Mouse (Mus musculus) brain, embryonic 14.5 days (tissue): ENCODE results near the gene Arpc3. TPM values are rescaled to one million over a fixed set of nuclear protein-coding genes. Genes with fewer than 3 reads are reported as not detected.

Source experiments
- DNase-seq: peaks from one replicate; pipeline ENCODE4 v3.0.0-alpha.2; 2011; ENCODE audit warnings: low read depth
- CTCF ChIP-seq: fragments of 200-500 bp; IDR thresholded peaks from 2 replicates; pipeline ENCODE4 v1.5.1; 2012; ENCODE audit warnings: inconsistent platforms, mild to moderate bottlenecking, moderate library complexity, borderline replicate concordance; ENCODE audit not compliant: insufficient read depth, insufficient read length; ENCODE audit errors: extremely low read depth
- POLR2A ChIP-seq: fragments of 200-500 bp; IDR thresholded peaks from 2 replicates; pipeline ENCODE4 v1.6.1; 2012; ENCODE audit warnings: mild to moderate bottlenecking, inconsistent platforms, borderline replicate concordance; ENCODE audit not compliant: poor library complexity, insufficient read depth, insufficient read length, severe bottlenecking; ENCODE audit errors: extremely low read depth
- polyA plus RNA-seq: library from polyadenylated mRNA; depleted of rRNA; stranded (reverse); fragments of >200 nt; gene quantifications from 2 replicates; pipeline ENCODE4 v1.2.3, GENCODE M21; 2012

The Arpc3 gene
- polyA plus RNA-seq, 1 experiment = 265 TPM

DNA sequence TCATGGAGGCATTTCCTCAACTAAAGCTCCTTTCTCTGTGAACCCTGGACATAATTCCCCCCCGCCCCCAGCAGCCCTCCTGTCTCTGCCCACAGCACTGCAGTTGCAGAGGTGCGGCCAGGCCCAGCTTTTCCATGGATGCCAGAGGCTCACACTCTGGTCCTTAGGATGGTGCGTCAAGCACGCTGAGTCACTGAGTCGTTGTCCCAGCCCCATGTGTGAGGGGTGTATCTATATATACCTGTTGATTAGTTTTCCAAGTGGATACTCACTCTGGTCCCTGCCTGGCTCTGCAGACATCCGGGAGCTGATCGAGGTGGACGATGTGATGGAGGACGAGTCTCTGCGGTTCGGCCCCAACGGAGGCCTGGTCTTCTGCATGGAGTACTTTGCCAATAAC, 13.5 kb upstream of the Arpc3 start:
- no peak for TF ChIP-seq CTCF
- TF ChIP-seq POLR2A = no peak
- no peak for DNase-seq

DNA sequence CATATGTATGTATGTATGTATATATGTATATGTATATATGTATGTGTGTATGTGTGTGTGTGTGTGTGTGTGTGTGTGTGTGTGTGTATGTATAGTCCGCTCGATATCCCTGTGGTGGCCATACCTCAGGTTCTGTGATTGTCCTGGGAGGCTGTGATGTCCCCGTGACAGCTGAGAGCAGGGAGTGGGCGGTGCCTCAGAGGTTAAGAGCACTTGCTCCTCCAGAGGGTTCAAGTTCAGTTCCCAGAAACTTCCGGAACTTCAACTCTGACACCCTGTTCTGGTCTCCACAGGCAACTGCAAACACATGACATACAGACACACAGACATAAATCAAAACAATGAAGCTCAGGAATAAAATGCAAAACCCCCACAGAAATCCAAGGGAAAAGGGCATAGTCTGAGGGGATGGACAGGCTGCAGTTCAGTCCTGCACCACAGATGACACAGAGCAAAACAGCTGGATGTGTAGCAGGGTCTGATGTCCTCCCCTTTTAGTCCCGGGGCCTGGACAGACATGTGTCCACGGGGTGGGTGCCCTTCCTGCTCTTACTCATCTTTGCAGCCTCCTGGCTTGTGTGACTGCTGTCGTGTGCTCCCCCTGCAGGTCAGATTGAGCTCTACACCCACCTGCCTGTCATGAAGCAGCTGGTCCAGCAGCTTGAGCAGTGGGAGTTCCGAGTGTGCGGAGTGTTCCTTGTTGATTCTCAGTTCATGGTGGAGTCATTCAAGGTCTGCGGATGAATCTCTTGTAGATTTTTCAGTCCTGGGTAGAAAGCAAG, 12.1 kb upstream of the Arpc3 start:
- peak; percentile 92 for TF ChIP-seq CTCF
- TF ChIP-seq POLR2A = no peak
- DNase-seq = peak; percentile 86

DNA sequence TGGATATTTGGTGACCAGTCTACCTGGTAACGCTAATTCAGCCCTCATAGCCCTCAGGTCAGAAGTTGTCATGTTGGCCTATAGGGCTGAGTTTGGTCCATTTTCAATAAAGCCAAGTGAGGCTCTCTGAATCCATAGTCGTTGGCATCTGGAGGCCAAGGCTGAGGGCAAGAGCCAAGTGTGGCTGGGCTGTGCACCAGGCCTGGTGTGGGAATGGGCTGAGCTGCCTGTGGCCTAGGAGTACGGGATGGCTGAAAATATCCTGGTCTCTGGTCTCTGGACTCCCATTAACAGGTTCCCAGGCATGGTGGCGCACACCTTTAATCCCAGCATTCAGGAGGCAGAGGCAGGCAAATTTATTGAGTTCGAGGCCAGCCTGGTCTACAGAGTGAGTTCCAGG, 1.7 kb upstream of the Arpc3 start:
- no peak for TF ChIP-seq CTCF
- no peak for DNase-seq

DNA sequence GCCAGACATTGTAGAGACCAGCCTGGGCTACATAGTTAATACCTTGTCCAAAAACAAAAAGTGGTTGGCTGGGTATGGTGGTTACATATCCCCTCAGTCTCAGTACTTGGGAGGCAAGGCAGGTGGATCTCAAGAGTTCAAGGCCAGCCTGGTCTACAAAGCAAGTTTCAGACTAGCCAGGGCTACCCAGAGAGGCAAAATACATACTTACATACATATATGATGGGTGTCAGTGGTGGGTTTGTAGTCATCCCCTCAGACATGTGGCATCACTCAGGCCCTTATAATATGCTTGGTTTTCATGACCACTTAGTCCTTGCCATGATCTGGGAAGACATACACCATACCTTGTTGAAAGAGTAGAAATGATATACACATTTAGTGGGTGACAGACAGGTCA, 1.0 kb upstream of the Arpc3 start:
- no peak for DNase-seq

DNA sequence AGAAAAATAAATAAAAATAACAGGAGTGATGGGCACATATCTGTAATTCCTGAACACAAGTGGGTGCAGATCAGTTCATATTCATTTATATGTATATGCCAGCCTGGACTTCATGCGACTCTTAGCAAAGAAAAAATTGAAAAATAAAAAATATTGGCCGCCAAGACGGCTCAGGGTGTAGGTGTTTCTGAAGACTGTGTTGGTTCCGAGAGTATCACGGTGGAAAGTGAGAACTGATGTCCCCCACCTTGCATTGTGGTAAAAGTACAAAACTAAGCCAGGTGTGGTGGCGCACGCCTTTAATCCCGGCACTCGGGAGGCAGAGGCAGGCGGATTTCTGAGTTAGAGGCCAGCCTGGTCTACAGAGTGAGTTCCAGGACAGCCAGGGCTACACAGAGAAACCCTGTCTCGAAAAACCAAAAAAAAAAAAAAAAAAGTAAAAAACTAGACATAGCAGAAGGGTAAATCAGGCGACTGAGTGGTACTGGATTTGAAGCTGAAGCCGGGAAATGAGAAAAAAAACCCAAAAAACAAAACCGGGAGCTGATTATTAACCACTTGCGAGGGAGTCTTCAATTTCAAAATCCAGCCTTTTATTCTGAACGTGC, 396 bp upstream of the Arpc3 start:
- TF ChIP-seq CTCF (no peak), POLR2A (no peak)
- DNase-seq = no peak

More for the DNA sequence above, 1.0 kb upstream of the Arpc3 start:
- no peak for TF ChIP-seq POLR2A
- no peak for TF ChIP-seq CTCF

DNA sequence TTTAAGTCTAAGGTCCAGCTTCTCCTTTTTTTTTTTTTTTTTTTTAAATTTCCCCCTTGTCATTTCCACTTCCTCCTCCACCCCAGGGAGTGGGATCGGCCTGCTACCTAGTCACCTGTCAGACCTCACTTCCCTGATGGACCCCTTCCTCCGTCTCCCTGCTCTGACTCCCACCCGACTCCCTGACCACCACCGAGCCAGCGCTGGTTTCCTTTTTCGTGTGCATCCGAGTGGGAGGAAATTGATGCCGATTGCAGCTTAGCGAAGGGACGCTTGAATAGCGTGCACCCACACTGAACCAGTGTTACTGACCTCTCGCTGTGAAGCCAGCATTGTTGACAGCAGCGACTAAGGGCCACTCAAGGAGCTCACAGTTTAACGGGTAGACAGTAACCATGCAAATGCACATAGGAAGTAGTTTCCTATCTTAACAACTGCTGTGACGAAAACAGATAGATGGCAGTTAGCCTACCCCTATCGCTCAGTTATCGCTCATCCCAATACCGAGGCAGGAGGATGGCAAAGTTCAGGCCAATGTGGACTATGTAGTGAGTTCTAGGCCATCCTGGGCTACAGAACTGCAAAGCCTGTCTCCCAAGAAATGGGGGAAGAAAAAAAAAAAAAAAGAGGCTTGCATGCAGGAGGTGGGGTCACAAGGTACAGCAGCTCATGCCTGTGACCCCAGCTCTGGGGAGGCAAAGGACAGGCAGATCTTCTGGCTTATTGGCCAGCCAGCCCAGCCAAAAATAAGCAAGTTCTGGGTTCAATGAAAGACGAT, 738 bp downstream of the Arpc3 start:
- TF ChIP-seq CTCF = no peak
- TF ChIP-seq POLR2A = no peak
- peak; percentile 14 for DNase-seq

DNA sequence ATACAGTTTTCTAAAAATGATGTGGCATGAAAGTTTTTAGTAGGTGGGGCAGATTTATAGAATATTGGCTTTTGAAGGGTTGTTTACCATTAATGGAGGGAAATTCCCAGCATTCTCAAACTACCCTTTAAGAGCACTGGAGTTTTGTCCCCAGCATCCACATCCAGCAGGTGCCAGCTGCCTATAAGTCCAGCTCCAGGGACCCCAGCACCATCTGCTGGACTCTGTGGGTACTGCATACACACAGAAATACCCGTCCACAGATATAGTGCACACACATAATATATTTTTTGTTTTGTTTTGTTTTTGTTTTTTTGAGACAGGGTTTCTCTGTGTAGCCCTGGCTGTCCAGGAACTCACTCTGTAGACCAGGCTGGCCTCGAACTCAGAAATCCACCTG, 2.2 kb downstream of the Arpc3 start:
- DNase-seq = peak; percentile 75
- TF ChIP-seq CTCF (peak; percentile 79; the same call in 1 of the 2 replicates), POLR2A (no peak)

DNA sequence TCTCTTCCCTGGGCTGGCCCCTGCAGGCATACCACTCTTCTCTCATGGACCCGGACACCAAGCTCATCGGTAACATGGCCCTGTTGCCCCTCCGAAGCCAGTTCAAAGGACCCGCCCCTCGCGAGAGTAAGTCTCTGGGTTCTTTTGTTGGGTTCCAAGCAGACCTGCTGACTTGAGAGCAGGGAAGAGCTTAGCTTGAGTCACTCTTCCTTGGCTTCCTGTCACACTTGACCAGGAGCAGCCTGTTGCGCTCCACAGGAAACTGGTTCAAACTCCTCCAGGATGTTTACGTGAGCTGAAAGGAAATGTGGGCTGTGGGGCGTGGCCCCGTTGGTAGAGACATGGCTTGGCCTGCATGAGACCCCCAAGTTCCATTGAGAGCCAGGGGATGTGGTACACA, 5.1 kb downstream of the Arpc3 start:
- TF ChIP-seq POLR2A (no peak), CTCF (no peak)
- peak; percentile 11 for DNase-seq

DNA sequence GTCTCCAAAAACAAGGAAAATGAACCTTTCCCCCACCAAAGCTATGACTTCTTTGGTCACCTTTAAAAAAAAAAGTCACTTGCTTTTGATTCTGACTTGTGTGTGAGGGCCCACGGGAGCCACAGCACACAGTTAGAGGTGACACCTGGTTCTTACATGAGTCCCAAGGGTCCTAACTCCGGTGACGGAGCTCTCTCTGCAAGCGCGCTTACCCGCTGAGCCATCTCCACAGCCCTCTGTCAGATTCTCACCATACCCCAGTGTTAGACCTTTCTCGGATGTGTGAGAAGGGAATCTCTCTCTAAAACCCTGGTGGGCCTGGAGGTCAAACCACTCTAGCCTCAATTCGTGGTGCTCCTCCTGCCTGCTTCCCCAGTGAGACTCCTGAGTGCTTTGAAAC, 5.8 kb downstream of the Arpc3 start:
- TF ChIP-seq POLR2A (no peak), CTCF (no peak)
- no peak for DNase-seq

DNA sequence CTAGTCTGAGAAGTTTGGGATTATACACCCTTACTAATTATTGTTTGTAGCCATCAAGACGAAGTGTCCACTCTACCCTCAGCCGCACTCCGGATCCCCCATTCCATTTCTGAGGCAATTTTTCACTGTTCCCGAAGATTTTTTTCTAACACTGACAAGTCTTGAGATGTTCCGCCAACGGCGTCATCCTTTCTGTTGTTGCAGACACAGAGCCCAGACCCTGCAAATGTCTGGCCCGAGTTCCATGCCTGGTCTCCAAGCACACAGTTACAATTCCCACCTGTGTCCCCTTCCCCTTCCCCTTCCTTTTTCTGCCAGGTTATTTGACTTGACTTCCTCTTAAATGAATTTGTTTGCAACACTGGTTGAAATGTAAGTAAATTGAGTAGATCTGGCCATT, 8.2 kb downstream of the Arpc3 start:
- DNase-seq = no peak
- TF ChIP-seq CTCF = no peak
- TF ChIP-seq POLR2A = no peak

DNA sequence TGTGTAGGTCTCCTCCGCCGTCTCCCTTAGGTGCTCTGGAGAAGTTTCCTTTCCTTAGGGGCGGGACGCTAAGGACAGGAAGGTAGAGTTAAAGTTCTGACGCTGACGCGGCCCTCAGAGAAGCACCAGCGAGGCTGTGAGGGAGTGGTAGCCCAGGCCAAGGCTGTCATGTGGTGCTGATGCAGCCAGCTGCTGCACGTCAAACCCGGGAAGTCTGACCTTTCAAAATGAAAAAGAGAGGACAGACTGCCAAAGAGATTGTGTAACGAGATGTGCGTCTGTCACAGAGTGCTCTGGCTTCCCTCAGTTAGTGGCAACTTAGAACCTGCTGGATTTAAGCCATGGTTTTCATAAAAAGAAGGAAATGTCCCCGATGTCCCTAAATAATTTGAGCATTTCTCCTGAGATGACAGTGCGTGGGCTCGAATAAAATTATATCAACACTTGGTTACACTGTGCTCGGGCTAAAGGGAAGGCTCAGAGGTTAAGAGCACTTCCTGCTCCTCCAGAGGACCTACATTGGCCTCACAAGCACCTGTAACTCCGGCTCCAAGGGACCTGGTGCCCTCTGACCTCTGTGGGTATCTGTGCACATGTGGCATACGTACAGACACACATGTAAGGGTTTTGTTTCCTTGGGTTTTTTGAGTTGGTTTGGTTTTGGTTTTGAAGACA, 9.1 kb downstream of the Arpc3 start:
- DNase-seq = no peak
- no peak for TF ChIP-seq CTCF
- TF ChIP-seq POLR2A = no peak
